Comparison of ENCODE assay signal across 8 mouse cellular contexts in genomic region chr12:110417023-110417986, GRCm38 (mm10). TPM values are rescaled to one million over a fixed set of nuclear protein-coding genes. Genes with fewer than 3 reads are reported as not detected.
A peak's percentile ranks its signal among the peaks of the same experiment; 100 is the strongest.
DNase-seq lines count a peak whose midpoint lies in the region; ATAC-seq lines count a peak whose summit lies in the region.

No protein-coding gene starts in this region.

- H3K4me2 ChIP-seq in neural tube, embryonic 11.5 days (ENCODE audit: low read depth): no peak overlapping the region
- no peak overlapping the region for H3K4me2 ChIP-seq in forebrain, embryonic 14.5 days (ENCODE audit: low read length)

- H3K4me1 ChIP-seq in neural tube, embryonic 11.5 days (ENCODE audit: control insufficient read depth, insufficient read depth, low read length): no peaks in the 10 kb centered on the region
- H3K4me1 ChIP-seq in forebrain, embryonic 14.5 days (ENCODE audit: control insufficient read depth, insufficient read depth, low read length): no peaks in the 10 kb centered on the region

- no peak for DNase-seq in neural tube, embryonic 11.5 days (ENCODE audit: low spot score)
- no peak for DNase-seq in neural tube, embryonic 10.5 days (ENCODE audit: extremely low spot score, low spot score)
- peak; percentile 34 for DNase-seq in forebrain, embryonic 14.5 days (ENCODE audit: low spot score)
- peak; percentile 17 for DNase-seq in kidney, adult 11 months
- peak; percentile 46 for DNase-seq in lung, postnatal 36 days
- DNase-seq in right cerebral cortex, postnatal 14 days: no peak
- no peak for DNase-seq in layer of hippocampus, postnatal 36 days
- DNase-seq in frontal cortex, postnatal 14 days (ENCODE audit: low spot score in 2 of 2): no peak

- ATAC-seq in neural tube, embryonic 11.5 days (ENCODE audit: insufficient read depth, low FRiP score, low TSS enrichment): no peak
- ATAC-seq in forebrain, embryonic 14.5 days: no peak

- H3K27ac ChIP-seq in neural tube, embryonic 11.5 days (ENCODE audit: low read depth, low read length): no peak overlapping the region
- no peak overlapping the region for H3K27ac ChIP-seq in forebrain, embryonic 14.5 days (ENCODE audit: low read depth, low read length)

- WGBS in neural tube, embryonic 11.5 days: 56% methylated on average over 28 of the region's 28 CpGs
- 61% methylated on average over 28 of the region's 28 CpGs for WGBS in forebrain, embryonic 14.5 days

- no peak overlapping the region for H3K4me3 ChIP-seq in neural tube, embryonic 11.5 days (ENCODE audit: low read depth, low read length)
- H3K4me3 ChIP-seq in forebrain, embryonic 14.5 days (ENCODE audit: low read depth, low read length): no peak overlapping the region

- no peaks in the 10 kb centered on the region for H3K36me3 ChIP-seq in neural tube, embryonic 11.5 days (ENCODE audit: control insufficient read depth, insufficient read depth, low read length)
- H3K36me3 ChIP-seq in forebrain, embryonic 14.5 days (ENCODE audit: control insufficient read depth, insufficient read depth, low read length): no peaks in the 10 kb centered on the region

- H3K9ac ChIP-seq in neural tube, embryonic 11.5 days (ENCODE audit: low read length): 0 out of 2 replicates have a peak overlapping the region, but pooled peaks have one; percentile 18
- H3K9ac ChIP-seq in forebrain, embryonic 14.5 days (ENCODE audit: low read length): no peak overlapping the region

- no peaks in the 10 kb centered on the region for H3K9me3 ChIP-seq in neural tube, embryonic 11.5 days (ENCODE audit: control insufficient read depth, low read length)
- H3K9me3 ChIP-seq in forebrain, embryonic 14.5 days (replicated peaks; ENCODE audit: control insufficient read depth, low read length): no peaks in the 10 kb centered on the region

- no peaks in the 10 kb centered on the region for H3K27me3 ChIP-seq in neural tube, embryonic 11.5 days (ENCODE audit: control insufficient read depth, insufficient read depth, low read length)
- H3K27me3 ChIP-seq in forebrain, embryonic 14.5 days (replicated peaks; ENCODE audit: control insufficient read depth, insufficient read depth, low read length): no peaks in the 10 kb centered on the region

RNA-seq across cellular contexts. Expression of gene Ppp2r5c, which starts 29.6 kb away (rescaled TPM):
- polyA plus RNA-seq in neural tube, embryonic 11.5 days (2014; fragmentation: Nextera tagmentation; extraction: Ambion mirVana): 164 and 170 TPM in 2 replicates
- polyA plus RNA-seq in forebrain, embryonic 14.5 days (2014; fragmentation: Nextera tagmentation; extraction: Ambion mirVana): 138 and 144 TPM in 2 replicates
- 100 to 1,000 TPM; 228 to 249 TPM for total RNA-seq in layer of hippocampus, postnatal 36 days (2021)

Comparison
In these comparisons a context has a peak if more than half of its experiments do, and no peak if none do; other contexts are left out.
1. DNase-seq: peak in forebrain, embryonic 14.5 days (single experiment), kidney, adult 11 months (single experiment) and lung, postnatal 36 days (single experiment); none in neural tube, embryonic 11.5 days (single experiment), neural tube, embryonic 10.5 days (single experiment), right cerebral cortex, postnatal 14 days (single experiment), layer of hippocampus, postnatal 36 days (0 of 2) and frontal cortex, postnatal 14 days (0 of 2).